In genomic region chr1:140333702-140334101, GRCm38 (mm10) we compare ENCODE assay signal across 21 mouse cellular contexts.
"Had no signal": no experiment of that assay in that cellular context is flagged by ENCODE, and none has a peak within 500 bp of the region (broad histone marks: within the 10 kb centered on the region; RNA-seq: fewer than 3 reads in every experiment).

No protein-coding gene starts in this region.

- H3K27me3 ChIP-seq: heart, embryonic 12.5 days; hindbrain, embryonic 13.5 days; hindbrain, embryonic 15.5 days; kidney, embryonic 15.5 days; limb, embryonic 13.5 days; limb, embryonic 15.5 days; liver, embryonic 12.5 days had no signal

- DNase-seq: forebrain, postnatal 0 days; gastrocnemius, postnatal 14 days; gastrocnemius, postnatal 36 days; heart, postnatal 10 days; heart, postnatal 36 days; kidney, adult 11 months; kidney, adult 2 months; kidney, adult 9 months; kidney, postnatal 14 days; kidney, postnatal 36 days; left cerebral cortex, postnatal 4 days had no signal

- ATAC-seq: forebrain, postnatal 0 days; hindbrain, postnatal 0 days; intestine, embryonic 16.5 days; liver, embryonic 12.5 days had no signal

- H3K4me2 ChIP-seq: heart, embryonic 12.5 days; hindbrain, embryonic 13.5 days; hindbrain, embryonic 15.5 days; kidney, embryonic 15.5 days; limb, embryonic 13.5 days; limb, embryonic 15.5 days; liver, embryonic 12.5 days had no signal

- H3K4me3 ChIP-seq: heart, embryonic 12.5 days; hindbrain, embryonic 13.5 days; hindbrain, embryonic 15.5 days; kidney, embryonic 15.5 days; limb, embryonic 13.5 days; limb, embryonic 15.5 days; liver, embryonic 12.5 days had no signal

- H3K9me3 ChIP-seq: heart, embryonic 12.5 days; hindbrain, embryonic 13.5 days; hindbrain, embryonic 15.5 days; kidney, embryonic 15.5 days; limb, embryonic 13.5 days; limb, embryonic 15.5 days; liver, embryonic 12.5 days had no signal

- H3K27ac ChIP-seq: hindbrain, embryonic 13.5 days; hindbrain, embryonic 15.5 days; hindbrain, postnatal 0 days; kidney, embryonic 15.5 days; kidney, postnatal 0 days; limb, embryonic 13.5 days; limb, embryonic 15.5 days; liver, embryonic 12.5 days had no signal

- H3K4me1 ChIP-seq: heart, embryonic 12.5 days; hindbrain, embryonic 13.5 days; hindbrain, embryonic 15.5 days; kidney, embryonic 15.5 days; limb, embryonic 13.5 days; limb, embryonic 15.5 days; liver, embryonic 12.5 days had no signal

- H3K9ac ChIP-seq: forebrain, postnatal 0 days; heart, embryonic 12.5 days; hindbrain, embryonic 13.5 days; hindbrain, embryonic 15.5 days; kidney, embryonic 15.5 days; limb, embryonic 13.5 days; limb, embryonic 15.5 days; liver, embryonic 12.5 days had no signal

- H3K36me3 ChIP-seq: heart, embryonic 12.5 days; hindbrain, embryonic 13.5 days; hindbrain, embryonic 15.5 days; kidney, embryonic 15.5 days; limb, embryonic 13.5 days; limb, embryonic 15.5 days; liver, embryonic 12.5 days had no signal
